Mouse (Mus musculus): ENCODE data around the gene Ppp4r3b.

DNA sequence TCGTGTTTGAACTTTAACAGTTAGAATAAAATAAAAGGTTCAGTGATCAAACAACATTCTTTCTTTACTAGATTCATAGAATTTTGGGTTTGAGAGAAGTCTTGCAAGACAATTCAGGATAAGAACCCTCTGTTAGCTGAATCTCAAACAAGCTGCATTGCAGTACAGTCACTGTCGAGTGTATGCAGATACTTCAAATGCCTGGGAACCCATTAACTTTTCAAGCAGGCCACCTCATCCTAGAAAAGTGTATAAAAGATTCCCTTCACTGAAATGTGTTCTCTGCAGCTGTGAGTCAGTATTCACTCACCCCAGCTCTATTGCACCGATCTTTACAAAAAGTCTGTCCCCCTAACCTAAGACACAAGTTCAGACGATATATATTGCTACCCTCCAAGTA, 73.3 kb downstream of the Ppp4r3b start:
- TF ChIP-seq CTCF (IDR thresholded peaks at IDR 0.05; ENCODE audit: low read depth) (no peak), EP300 (IDR thresholded peaks at IDR 0.05; ENCODE audit: low read depth) (no peak)

All from liver, embryonic 14.5 days (tissue).